Mouse (Mus musculus): ENCODE data around the gene C1qtnf9.

C1qtnf9 gene

DNA sequence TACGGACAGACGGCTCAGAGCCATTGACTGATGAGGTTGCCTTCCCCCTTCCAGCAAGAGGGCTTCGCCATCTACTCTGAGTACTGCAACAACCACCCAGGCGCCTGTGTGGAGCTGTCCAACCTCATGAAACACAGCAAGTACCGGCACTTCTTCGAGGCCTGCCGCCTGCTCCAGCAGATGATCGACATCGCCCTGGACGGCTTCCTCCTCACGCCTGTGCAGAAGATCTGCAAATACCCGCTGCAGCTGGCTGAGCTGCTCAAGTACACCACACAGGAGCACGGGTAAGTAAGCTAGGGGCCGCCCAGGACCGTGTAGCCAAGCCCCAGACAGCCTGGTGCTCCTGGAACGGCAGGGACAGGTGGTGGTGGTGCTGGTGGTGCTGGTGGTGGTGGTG is 16.4 kb upstream of the C1qtnf9 start:
- peak; percentile 10 for DNase-seq (ENCODE audit: low read depth, low spot score)

GRCm38 (mm10) chr14:60752892-60753800 is 14.8 kb upstream of the C1qtnf9 start:
- peak; percentile 26 for DNase-seq (ENCODE audit: low read depth, low spot score)

GRCm38 (mm10) chr14:60753801-60754126 is 14.2 kb upstream of the C1qtnf9 start:
- no peak for DNase-seq (ENCODE audit: low read depth, low spot score)

GRCm38 (mm10) chr14:60754656-60755055 is 13.3 kb upstream of the C1qtnf9 start:
- DNase-seq (ENCODE audit: low read depth, low spot score): no peak

GRCm38 (mm10) chr14:60756271-60756670 is 11.7 kb upstream of the C1qtnf9 start:
- DNase-seq (ENCODE audit: low read depth, low spot score): no peak

DNA sequence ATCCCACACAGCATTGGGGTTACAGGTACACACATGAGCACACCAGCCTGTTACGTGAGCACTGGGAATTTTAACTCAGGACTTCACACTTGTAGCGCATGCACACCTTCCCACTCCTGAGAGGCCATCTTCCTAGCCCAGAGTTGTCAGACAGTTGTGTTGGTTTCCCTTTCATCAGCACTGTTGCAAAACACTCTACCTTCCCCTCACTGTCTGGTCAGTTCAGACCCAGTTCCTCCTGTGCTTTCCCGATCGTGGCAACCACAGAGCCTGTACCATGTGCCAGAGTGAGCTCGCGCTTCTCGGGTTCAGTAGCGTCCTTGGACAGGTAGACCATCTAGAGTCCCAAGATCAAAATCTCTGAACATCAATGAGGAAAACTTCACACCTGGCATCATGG is 10.7 kb upstream of the C1qtnf9 start:
- no peak for DNase-seq (ENCODE audit: low read depth, low spot score)

- DNase-seq (ENCODE audit: low read depth, low spot score): no peak
These were observed 10.2 kb upstream of the C1qtnf9 start for GRCm38 (mm10) chr14:60757722-60758121.

- no peak for DNase-seq (ENCODE audit: low read depth, low spot score)
These were observed 8.8 kb upstream of the C1qtnf9 start for GRCm38 (mm10) chr14:60759097-60759496.

DNA sequence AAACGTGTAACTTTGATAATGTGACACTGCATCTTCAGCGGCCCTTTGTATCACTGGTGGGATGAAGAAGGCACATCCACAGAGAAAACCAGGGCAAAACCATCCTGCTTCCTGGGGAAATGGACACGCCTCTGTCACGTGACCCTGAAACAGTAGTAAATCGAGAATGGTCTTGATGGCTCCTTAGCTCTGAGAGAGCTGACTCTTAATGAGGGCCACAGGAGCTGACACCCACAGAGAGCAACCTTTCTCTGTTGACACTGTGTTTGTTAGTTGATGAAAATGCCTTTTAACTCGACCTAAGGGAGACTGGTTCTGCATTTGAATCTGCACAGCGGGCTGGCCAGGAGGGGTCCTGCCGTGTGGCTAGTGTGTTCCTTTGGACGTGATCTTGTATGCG is 6.1 kb upstream of the C1qtnf9 start:
- peak; percentile 62 for DNase-seq (ENCODE audit: low read depth, low spot score)

DNA sequence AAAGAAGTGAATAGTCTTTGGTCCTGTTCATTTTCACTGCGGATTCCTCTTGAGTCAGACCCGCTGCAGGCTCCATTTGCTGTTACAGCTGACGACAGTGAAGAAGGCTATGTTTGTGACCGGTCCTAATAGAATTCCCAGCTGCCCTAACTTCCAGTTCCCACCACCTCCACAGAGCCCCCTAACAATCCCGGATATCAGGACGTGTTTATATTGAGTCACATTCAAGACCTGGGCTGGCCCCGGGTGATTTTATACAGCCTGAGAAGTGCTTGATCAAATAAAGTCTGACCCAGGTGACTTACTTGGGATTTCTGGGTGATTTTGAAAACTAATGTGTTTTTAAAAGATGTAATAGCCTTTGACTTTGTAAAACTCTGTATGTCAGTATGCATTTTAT is 5.2 kb upstream of the C1qtnf9 start:
- DNase-seq (ENCODE audit: low read depth, low spot score): no peak

DNA sequence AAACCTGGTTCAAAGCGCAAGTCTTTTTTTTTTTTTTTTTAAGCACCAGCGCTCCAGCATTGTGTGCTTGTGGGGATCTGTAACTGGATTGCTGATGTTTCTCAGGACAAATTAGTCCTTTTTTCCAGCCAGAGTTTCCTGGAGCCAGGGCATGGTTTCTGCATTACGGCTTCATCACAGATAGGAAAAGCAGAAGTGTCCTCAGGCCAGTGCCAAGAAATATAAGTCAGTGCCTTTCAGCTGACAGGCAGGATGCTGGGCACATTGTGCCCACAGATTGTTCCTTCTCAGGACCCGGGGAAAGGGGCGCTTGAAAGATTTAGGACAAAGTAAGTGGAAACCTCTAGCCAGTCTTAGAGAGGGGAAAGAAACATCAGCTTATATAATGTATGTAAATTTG is 4.2 kb upstream of the C1qtnf9 start:
- no peak for DNase-seq (ENCODE audit: low read depth, low spot score)

- peak; percentile 76 for DNase-seq (ENCODE audit: low read depth, low spot score)
These were observed 3.4 kb upstream of the C1qtnf9 start for GRCm38 (mm10) chr14:60764526-60764925.

- DNase-seq (ENCODE audit: low read depth, low spot score): no peak
These were observed 2.9 kb upstream of the C1qtnf9 start for GRCm38 (mm10) chr14:60765025-60765424.

- no peak for DNase-seq (ENCODE audit: low read depth, low spot score)
These were observed 1.4 kb downstream of the C1qtnf9 start for GRCm38 (mm10) chr14:60769340-60769739.

DNA sequence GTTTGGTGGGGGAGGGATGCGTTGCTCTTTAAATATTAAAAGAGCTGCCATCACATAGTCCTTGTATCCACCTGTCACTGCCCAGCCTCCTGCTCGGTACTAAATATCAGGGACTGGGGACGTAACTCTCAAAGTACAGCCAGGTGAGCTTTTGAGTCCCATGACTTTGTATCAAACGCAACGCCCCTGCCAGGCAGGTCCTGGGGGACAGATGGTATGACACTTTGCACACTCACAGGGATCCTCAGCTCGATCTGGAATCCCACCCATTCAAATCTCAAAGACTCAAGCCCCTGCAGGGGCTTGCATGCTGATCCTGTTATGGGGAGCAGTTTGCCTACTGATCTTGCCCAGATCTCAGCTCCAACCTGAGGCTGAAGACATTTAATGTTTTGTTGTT is 2.7 kb downstream of the C1qtnf9 start:
- DNase-seq (ENCODE audit: low read depth, low spot score): no peak

DNA sequence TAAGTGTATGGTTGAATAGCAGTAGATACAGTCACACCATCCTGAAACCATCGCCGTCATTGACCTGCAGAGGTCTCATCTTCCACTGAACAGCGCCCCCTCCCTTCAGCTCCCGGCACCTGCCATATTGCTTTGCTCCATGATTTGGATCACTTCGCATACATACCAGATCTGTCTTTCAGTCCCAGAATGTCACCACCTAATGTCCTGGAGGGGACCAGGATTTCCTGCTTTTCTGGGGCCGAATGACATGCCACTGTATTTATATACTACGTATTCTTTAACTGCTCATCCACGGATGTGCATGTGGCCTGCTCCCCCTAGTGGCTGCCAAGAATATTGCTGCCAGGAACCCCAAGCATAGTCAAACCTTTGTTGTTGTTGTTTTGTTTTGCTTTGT is 3.1 kb downstream of the C1qtnf9 start:
- peak; percentile 59 for DNase-seq (ENCODE audit: low read depth, low spot score)

DNA sequence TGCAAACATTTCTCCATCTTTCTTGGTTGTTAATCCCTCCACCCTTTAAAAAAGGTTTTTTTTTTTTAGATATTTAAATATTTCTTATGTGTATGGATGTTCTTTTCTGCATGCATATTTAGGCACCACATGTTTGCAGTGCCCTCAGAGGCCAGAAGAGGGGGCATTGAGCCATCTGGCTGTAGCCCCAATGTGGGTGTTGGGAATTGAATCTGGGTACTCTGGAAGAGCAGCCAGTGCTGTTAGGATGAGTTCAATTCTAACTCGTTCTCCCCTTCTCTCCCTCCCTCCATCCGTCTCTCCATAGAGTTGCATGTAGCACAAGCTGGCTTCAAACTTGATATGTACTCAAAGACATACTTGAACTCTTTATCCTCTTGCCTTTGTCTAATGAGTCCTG is 5.5 kb downstream of the C1qtnf9 start:
- no peak for DNase-seq (ENCODE audit: low read depth, low spot score)

DNA sequence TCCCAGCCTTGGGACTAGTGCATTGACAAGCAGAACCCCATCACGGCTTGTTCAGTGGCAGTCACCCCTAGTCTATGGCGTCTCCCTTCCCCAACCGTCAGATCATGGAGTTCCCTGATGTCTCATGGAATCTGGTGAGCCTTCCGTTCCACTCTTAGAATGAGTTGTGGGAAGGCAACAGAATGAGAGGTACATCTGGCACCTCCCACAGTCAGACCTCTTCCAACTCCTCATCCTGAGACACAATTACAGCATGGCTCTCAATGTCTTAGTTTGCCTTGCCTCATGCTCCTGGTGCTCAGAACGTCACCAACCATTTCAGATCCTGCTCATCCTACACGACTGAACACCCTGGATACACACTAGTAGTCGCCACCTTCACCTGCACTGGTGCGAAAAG is 8.6 kb downstream of the C1qtnf9 start:
- DNase-seq (ENCODE audit: low read depth, low spot score): no peak

DNA sequence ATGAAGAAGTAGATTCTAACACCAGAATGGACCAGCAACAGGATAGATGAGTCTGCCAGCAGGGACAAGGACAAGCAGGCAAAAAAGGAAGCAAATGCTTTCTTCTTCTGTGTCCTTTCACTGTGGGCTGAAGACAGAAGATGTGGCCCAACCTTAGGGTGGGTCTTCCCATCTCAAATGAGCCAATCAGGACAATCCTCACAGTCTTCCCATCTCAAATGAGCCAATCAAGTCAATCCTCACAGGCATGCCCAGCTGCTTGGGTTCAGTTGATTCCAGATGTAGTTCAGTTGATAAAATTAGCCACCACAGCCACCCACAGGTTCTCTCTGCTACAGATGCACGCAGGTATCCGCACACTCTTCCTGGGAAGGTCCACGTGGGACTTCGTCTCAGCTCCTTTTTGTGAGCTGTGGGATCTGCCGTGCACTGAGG is 9.6 kb downstream of the C1qtnf9 start:
- peak; percentile 60 for DNase-seq (ENCODE audit: low read depth, low spot score)

DNA sequence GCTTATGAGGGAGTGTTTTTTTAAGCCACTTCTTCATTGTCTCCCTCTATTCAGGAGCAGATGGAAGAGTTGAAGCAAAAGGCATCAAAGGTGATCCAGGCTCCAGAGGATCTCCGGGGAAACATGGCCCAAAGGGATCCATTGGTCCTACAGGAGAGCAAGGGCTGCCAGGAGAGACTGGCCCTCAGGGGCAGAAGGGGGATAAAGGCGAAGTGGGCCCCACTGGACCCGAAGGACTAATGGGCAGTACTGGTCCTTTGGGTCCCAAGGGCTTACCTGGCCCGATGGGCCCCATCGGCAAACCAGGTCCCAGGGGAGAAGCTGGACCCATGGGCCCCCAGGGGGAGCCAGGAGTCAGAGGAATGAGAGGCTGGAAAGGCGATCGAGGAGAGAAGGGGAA is 11.3 kb downstream of the C1qtnf9 start:
- DNase-seq (ENCODE audit: low read depth, low spot score): no peak

GRCm38 (mm10) chr14:60782121-60782656 is 14.3 kb downstream of the C1qtnf9 start:
- no peak for DNase-seq (ENCODE audit: low read depth, low spot score)

DNA sequence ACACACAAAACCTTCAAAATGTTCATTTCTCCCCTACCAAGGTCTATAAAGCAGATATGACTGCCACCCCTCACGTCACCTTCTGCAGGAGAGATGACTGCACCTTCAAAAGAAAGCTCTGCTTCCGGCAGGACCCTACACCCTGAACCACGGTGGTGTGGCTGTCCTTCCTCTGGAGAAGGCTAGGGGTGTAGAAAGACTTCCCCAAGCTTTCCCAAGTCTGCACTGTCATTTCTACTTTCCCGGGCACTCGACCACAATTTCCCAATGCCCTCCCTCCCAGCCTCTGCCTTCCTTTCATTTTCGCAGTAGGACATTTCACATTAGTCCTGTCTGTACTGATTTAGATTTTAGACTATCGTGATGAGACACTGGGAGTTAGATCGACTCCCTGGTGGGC is 15.3 kb downstream of the C1qtnf9 start:
- no peak for DNase-seq (ENCODE audit: low read depth, low spot score)
